Mouse (Mus musculus) midbrain, postnatal 0 days (tissue): ENCODE measurements at regions not wholly inside any gene's neighbourhood (a gene's known extent, or its start where the extent isn't known, plus 50 kb on each side); places are given as distances from the start of the nearest gene placed in this dataset.

ENCODE experiments used
- ATAC-seq: fragments of 200-750 bp; cut with Nextera tagmentation; 2 replicates; pipeline ENCODE4 v1.8.0; 2017; ENCODE audit warnings: moderate number of reproducible peaks, mild to moderate bottlenecking, moderate TSS enrichment, moderate library complexity; ENCODE audit not compliant: low FRiP score
- DNase-seq: peaks from one replicate; pipeline ENCODE4 v3.0.0-alpha.2; 2015; ENCODE audit warnings: low spot score
- H3K27ac ChIP-seq: fragments of 300-500 bp; sonication (generic); 2 replicates; pipeline ENCODE4 v1.5.1; 2014; ENCODE audit warnings: low read depth, mild to moderate bottlenecking, low read length, mixed read lengths
- H3K27me3 ChIP-seq: fragments of 300-500 bp; sonication (generic); 2 replicates; pipeline ENCODE4 v1.6.1; 2014; ENCODE audit warnings: low read length, control low read depth, mixed read lengths; ENCODE audit not compliant: insufficient read depth
- H3K36me3 ChIP-seq: fragments of 300-500 bp; sonication (generic); 2 replicates; pipeline ENCODE4 v1.6.1; 2014; ENCODE audit warnings: low read length, control low read depth, mixed read lengths; ENCODE audit not compliant: insufficient read depth
- H3K4me1 ChIP-seq: fragments of 300-500 bp; sonication (generic); 2 replicates; pipeline ENCODE4 v1.6.1; 2014; ENCODE audit warnings: mild to moderate bottlenecking, control low read depth, antibody characterized with exemption, low read length, mixed read lengths; ENCODE audit not compliant: insufficient read depth
- H3K4me2 ChIP-seq: fragments of 300-500 bp; sonication (generic); 2 replicates; pipeline ENCODE4 v1.6.1; 2014; ENCODE audit warnings: low read depth, mild to moderate bottlenecking, low read length, mixed read lengths; ENCODE audit not compliant: poor library complexity, severe bottlenecking
- H3K4me3 ChIP-seq: fragments of 300-500 bp; sonication (generic); 2 replicates; pipeline ENCODE4 v1.5.1; 2014; ENCODE audit warnings: low read depth, mild to moderate bottlenecking, low read length, moderate library complexity
- H3K9ac ChIP-seq: fragments of 300-500 bp; sonication (generic); replicated peaks from 2 replicates; pipeline ENCODE4 v1.6.1; 2014; ENCODE audit warnings: mild to moderate bottlenecking, low read length, moderate library complexity, mixed read lengths; ENCODE audit not compliant: poor library complexity, severe bottlenecking
- H3K9me3 ChIP-seq: fragments of 300-500 bp; sonication (generic); 2 replicates; pipeline ENCODE4 v1.6.1; 2016; ENCODE audit warnings: low read length, control low read depth
- CTCF ChIP-seq: IDR thresholded peaks from 2 replicates; pipeline ENCODE4 v1.5.1; 2016; ENCODE audit warnings: antibody characterized with exemption, mild to moderate bottlenecking
- WGBS: fragments of 180-500 bp; shearing (Covaris S2); extraction: QIAGEN DNeasy Blood & Tissue Kit; methylation state at CpG from one replicate; pipeline ENCODE4 v1.1.7; 2014; 5-methylcytosine and 5-hydroxymethylcytosine counted together

DNA sequence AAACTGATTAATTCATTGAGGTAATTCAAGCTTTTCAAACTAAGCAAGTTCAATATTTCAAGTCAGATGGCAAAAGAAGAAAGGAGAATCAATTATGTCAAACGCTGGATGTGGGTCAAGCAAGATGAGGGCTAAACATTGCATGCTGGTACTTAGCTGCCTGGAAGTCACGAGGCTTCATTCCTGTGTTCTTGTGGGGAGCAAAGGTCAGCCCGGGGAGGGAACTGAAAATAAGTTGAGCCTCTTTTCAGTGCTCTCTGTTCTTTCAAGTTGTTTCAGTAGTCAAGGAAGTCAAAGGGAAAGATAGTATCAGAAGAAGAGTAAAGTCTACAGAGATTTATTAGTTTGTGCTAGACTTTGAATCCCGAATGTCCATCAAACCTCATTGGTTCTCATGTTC, 122.9 kb upstream of the Fat1 start:
- no peak overlapping the region for H3K27ac ChIP-seq
- H3K4me3 ChIP-seq = no peak overlapping the region
- TF ChIP-seq CTCF = no peak
- DNase-seq (no peak), ATAC-seq (no peak)
- no peak overlapping the region for H3K4me2 ChIP-seq
- H3K36me3 ChIP-seq = no peaks in the 10 kb centered on the region
- H3K9me3 ChIP-seq = no peaks in the 10 kb centered on the region
- H3K4me1 ChIP-seq = no peaks in the 10 kb centered on the region
- no peaks in the 10 kb centered on the region for H3K27me3 ChIP-seq
- WGBS = 76% methylated on average over 4 of the region's 4 CpGs
- H3K9ac ChIP-seq = no peak overlapping the region

DNA sequence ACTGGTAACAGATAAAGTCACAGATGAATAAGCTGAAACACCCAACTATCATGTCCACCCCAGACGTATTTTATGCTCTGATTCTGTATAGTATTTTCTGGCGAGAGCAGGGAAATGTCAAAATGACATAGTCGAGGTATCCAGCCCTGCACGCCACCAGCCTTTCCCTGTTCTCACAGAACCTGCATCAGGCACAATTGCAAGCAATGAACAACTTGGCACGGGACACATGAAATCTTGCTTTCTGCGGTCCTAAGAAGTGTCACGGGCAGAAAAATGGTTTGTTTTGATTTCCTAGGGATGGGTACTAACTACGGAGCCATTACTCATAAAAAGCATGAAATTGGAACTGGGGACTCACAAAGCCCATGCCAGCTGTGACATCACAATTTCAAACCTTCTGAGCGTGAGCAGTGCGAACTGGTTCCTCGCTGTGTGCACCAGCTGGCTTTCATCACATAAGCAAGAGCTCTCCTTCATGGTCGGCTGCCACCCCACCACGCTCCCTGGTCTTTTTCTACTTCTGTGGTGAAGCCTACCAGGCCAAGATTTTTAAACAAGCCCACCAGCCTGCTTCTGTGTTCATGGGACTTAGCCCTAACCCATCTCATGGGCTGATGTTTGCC, 117.6 kb upstream of the Fat1 start:
- Histone ChIP-seq H3K4me3 (no peak overlapping the region), H3K4me2 (no peak overlapping the region), H3K4me1 (no peaks in the 10 kb centered on the region), H3K9me3 (no peaks in the 10 kb centered on the region), H3K36me3 (no peaks in the 10 kb centered on the region), H3K27me3 (no peaks in the 10 kb centered on the region), H3K27ac (no peak overlapping the region), H3K9ac (no peak overlapping the region)
- DNase-seq (peak; percentile 55), ATAC-seq (no peak; the same call in 1 of the 2 replicates)
- WGBS = 78% methylated on average over 13 of the region's 13 CpGs
- no peak for TF ChIP-seq CTCF

DNA sequence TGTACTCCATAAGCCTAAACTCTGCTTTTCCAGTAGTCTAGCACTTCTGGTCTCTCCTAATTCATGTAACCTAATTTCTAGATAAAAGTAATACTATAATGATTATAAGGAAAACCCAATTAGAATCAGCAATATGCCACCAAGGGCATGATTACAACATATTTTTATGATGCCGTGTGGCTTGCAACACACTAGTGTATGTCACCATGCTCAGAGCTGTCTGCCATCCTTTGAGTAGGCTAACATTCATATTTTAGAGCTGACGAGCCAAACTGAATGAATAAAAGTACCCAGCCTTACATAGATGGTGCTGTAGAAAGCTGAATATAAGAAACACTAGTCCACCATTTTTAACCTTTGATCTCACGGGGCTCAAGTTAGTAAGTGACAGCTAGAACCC, 116.0 kb upstream of the Fat1 start:
- H3K4me2 ChIP-seq = no peak overlapping the region
- no peak for TF ChIP-seq CTCF
- 94% methylated on average over 3 of the region's 3 CpGs for WGBS
- H3K4me3 ChIP-seq = no peak overlapping the region
- 0 out of 2 replicates have a peak, but pooled peaks cover 4% of the 10 kb centered on the region for H3K9me3 ChIP-seq
- H3K36me3 ChIP-seq = no peaks in the 10 kb centered on the region
- no peak overlapping the region for H3K9ac ChIP-seq
- no peak overlapping the region for H3K27ac ChIP-seq
- H3K4me1 ChIP-seq = no peaks in the 10 kb centered on the region
- H3K27me3 ChIP-seq = no peaks in the 10 kb centered on the region
- no peak for DNase-seq
- ATAC-seq = no peak

DNA sequence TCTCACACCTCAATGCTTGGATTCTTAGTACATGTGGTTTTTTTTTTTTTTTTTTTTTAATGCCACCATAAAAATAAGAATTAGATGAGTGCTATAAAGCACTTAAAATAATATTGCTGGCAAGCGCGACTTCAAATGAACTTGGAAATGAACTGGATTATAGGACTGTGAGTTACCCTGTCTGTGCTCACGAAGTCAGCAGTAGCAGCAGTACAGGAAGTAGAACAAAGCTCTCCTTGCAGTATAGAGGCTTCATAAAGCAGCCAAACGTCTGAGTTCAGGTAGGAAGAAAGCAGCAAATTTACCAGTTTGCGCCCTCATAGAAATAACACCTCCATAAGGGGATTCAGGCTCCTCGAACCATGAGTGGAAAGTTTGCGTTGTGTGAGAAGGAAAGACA, 115.6 kb upstream of the Fat1 start:
- ATAC-seq (no peak), DNase-seq (no peak)
- Histone ChIP-seq H3K4me3 (no peak overlapping the region), H3K4me2 (no peak overlapping the region), H3K27me3 (no peaks in the 10 kb centered on the region), H3K36me3 (no peaks in the 10 kb centered on the region), H3K27ac (no peak overlapping the region), H3K9ac (no peak overlapping the region), H3K4me1 (no peaks in the 10 kb centered on the region), H3K9me3 (0 out of 2 replicates have a peak, but pooled peaks cover 4% of the 10 kb centered on the region)
- 89% methylated on average over 7 of the region's 7 CpGs for WGBS
- TF ChIP-seq CTCF = no peak

DNA sequence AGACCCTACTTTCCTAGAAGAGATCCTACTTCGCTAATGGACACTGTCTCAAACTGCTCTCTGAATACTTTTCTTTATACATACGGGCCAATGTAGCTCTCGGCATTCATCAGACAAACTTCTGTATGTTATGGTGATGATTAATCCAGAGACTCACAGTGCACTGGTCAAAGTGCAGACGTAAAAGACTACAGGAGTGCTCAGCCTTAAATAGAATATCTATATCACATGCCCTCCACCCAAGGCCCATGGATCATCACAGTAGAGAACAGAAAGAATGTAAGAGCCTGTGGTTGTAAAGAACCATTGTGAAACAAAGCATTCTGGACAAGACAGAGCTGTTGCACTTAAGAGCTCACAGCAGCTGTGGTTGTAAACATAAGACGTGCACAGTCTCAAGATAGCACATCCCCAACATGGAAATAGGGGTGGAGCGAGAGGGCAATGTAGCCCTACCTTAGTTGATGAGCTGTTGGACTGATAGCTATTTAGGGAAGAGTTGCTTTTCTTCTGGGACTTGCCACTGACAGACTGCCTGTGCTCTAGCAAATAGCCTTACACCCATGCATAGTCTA, 110.0 kb upstream of the Fat1 start:
- Histone ChIP-seq H3K4me2 (no peak overlapping the region), H3K27me3 (no peaks in the 10 kb centered on the region), H3K9me3 (0 out of 2 replicates have a peak, but pooled peaks cover 4% of the 10 kb centered on the region), H3K4me3 (no peak overlapping the region), H3K36me3 (no peaks in the 10 kb centered on the region), H3K27ac (no peak overlapping the region), H3K9ac (no peak overlapping the region), H3K4me1 (no peaks in the 10 kb centered on the region)
- no peak for ATAC-seq
- TF ChIP-seq CTCF = no peak
- DNase-seq = no peak
- WGBS = 94% methylated on average over 6 of the region's 6 CpGs

DNA sequence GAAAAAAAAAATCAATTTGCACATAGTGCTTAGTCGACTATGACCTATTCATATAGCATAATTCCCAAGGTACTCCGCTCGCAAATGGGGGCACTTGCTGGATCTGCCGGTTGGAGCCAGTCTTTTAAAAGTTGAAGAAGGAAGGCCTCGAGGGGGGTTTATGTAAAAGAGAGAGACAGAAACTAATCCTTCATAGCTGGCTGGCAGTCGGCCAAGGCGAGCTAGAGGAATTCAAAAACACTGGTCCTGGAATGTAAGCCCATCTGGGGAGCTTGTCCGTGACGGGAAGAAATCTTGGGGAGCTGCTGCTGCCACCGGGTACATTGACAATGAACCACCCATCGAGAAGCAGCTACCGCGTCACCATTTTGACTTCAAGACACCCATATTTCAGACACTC, 108.3 kb upstream of the Fat1 start:
- H3K27ac ChIP-seq = no peak overlapping the region
- H3K27me3 ChIP-seq = no peaks in the 10 kb centered on the region
- H3K9me3 ChIP-seq = 0 out of 2 replicates have a peak, but pooled peaks cover 4% of the 10 kb centered on the region
- H3K4me1 ChIP-seq = no peaks in the 10 kb centered on the region
- peak overlapping the region; percentile 41 for H3K4me2 ChIP-seq
- no peak for TF ChIP-seq CTCF
- no peak overlapping the region for H3K9ac ChIP-seq
- H3K4me3 ChIP-seq = 0 out of 2 replicates have a peak overlapping the region, but pooled peaks have one; percentile 13
- no peaks in the 10 kb centered on the region for H3K36me3 ChIP-seq
- WGBS = 7% methylated on average over 13 of the region's 13 CpGs
- DNase-seq (peak; percentile 71), ATAC-seq (peak; percentile 34; the same call in 1 of the 2 replicates)
